Mouse (Mus musculus) yolk sac, embryonic 10.5 days (tissue): Measurements from ENCODE around the gene Secisbp2.
"Not testable (repeated sequence)": the region's sequence is repeated elsewhere in the genome, so short reads cannot be mapped to it uniquely, and the experiment has no call there.

Experiments used
- DNase-seq: peaks from one replicate; pipeline ENCODE4 v3.0.0-alpha.2; 2017; ENCODE audit warnings: low spot score

The Secisbp2 gene

GRCm38 (mm10) chr13:51651408-51652064 lies at the start of gene Secisbp2:
Secisbp2 (plus strand) TSS chr13:51651697.
- peak; percentile 93 for DNase-seq

DNA sequence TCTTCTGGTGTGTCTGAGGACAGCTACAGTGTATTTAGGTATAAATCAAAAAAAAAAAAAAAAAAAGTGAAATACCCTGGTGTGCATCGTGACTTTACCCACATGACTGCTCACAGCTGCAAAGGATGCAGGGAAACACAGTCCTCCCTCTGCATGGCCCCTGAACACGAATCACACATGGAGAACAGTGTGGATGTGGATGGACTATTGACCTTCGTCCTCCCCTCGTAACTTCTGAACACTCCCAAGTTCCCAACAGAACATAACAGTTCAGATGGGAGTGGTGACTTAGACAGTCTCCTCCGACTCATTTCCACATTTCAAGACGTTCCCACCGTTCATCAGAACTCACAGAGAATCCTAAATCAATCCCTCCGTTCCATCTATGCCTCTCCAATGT lies 48.7 kb upstream of the Secisbp2 start:
- no peak for DNase-seq

DNA sequence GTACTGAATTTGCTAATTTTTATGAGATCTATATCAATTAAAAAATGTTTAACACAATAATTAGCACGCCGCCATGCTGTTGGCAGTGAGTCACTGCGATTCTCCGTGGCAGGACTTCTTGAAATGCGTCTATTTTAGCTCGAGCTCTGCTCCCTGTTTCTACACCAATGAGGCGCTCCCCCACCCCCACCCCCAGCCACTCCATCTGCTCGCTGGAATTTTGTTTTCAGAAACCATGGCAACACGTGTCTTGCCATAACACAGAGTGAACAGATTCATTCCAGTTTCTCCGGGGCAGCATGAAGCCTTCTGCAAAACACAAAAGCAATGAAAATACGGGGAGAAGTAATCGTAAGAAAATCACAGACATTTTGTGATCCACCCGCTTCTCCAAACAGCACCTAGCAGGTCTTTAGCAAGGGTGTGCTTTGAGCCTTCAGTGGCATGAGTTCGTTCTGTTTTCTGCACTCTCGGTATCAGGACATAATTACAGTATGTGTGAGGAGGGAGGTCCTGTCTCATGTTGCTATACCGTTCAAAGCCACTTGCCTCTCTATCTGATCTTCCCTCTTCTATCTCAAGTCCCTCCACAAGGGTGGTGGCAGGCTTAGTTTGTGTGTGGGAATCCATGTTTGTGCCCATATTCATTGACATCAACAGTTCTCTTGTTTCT lies 48.1 kb upstream of the Secisbp2 start:
- peak; percentile 54 for DNase-seq

GRCm38 (mm10) chr13:51603894-51604244 lies 47.6 kb upstream of the Secisbp2 start:
- no peak for DNase-seq

DNA sequence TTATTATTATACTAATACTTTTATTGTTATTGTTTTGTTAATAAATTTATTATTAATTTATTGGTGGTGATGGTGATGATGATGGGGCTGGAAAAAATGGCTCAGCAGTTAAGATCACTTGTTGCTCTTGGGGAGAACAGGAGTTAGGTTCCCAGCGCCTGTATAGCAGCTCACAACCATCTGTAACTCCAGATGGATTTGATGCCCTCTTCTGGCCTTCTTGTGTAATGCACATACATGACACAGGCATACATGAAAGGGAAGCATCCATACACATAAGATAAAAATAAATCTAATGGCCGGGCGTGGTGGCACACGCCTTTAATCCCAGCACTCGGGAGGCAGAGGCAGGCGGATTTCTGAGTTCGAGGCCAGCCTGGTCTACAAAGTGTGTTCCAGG lies 42.3 kb upstream of the Secisbp2 start:
- DNase-seq = no peak

DNA sequence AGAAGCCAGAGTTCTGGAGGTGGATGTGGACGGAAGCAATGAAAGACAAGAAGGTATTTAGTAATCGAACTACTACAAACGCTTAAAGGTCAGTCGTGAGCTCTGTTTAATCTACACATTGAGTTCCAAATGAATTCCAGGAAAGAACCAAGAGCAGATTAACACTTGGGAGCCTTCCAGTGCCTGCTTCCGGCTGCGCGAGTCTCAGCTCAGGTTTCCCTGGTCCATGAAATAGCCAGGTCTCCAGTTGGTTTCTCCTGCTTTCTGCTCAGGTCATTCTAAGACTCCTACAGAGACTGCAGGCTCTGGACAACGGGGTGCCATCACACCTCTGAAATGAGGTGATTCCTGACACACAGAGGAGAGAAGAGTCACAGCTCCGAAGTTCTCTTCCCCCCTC lies 40.4 kb upstream of the Secisbp2 start:
- DNase-seq = peak; percentile 17

GRCm38 (mm10) chr13:51611500-51611899 lies 40.0 kb upstream of the Secisbp2 start:
- no peak for DNase-seq

GRCm38 (mm10) chr13:51615815-51616214 lies 35.7 kb upstream of the Secisbp2 start:
- peak; percentile 3 for DNase-seq

GRCm38 (mm10) chr13:51616417-51617044 lies 35.0 kb upstream of the Secisbp2 start:
- no peak for DNase-seq

- DNase-seq = no peak
Observed at GRCm38 (mm10) chr13:51617306-51617705, 34.2 kb upstream of the Secisbp2 start.

GRCm38 (mm10) chr13:51617861-51618260 lies 33.6 kb upstream of the Secisbp2 start:
- DNase-seq = peak; percentile 36

DNA sequence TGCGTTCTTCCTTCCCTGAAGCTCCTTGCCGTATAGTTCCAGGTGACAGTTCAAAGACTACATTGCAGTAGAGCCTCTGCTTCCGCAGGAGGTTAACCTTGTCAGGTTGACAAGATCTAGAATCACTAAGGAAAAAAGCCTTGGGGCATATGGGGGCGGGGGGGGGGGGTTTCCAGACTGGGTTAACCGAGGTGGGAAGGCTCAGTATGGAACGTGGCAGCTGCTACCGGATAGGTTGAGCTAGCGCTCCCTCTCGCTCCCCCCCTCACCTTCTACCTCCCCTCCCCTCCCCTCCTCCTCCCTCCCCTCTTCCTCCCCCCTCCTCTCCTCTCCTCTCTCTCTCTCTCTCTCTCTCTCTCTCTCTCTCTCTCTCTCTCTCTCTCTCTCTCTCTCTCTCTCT lies 32.9 kb upstream of the Secisbp2 start:
- DNase-seq = no peak

GRCm38 (mm10) chr13:51622626-51623025 lies 28.9 kb upstream of the Secisbp2 start:
- DNase-seq = no peak

GRCm38 (mm10) chr13:51623678-51624077 lies 27.8 kb upstream of the Secisbp2 start:
- no peak for DNase-seq

DNA sequence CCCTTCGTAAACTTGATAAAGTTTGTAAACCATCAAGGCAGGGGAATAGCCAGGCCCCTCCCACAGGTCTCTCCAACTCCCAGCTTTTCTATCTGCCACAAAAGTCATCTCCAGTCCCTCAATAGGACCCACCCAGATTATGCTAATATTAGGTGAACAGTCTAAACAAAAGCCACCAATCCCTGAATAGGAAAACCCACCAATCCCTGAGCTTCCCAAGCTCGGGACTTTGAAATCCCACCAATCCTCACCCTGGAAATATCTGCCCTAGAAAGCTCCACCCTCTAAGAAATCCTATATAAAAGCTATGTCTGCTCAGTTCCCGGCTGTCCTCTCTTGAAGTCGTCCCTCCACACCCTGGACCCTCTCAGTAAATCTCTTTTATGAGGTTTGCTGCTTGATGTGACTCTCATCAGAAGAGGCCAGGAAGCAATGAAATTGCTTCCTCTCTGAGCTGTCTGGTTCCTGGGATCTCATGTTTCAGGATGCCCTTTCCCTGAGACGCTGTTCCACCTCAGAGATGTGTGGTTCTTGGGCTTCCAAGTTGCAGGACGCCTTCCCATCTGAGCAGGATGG lies 23.1 kb upstream of the Secisbp2 start:
- no peak for DNase-seq

GRCm38 (mm10) chr13:51631354-51631992 lies 20.0 kb upstream of the Secisbp2 start:
- DNase-seq = no peak

GRCm38 (mm10) chr13:51632560-51633218 lies 18.8 kb upstream of the Secisbp2 start:
- DNase-seq = no peak

- DNase-seq = not testable (repeated sequence)
Observed at GRCm38 (mm10) chr13:51635384-51635783, 16.1 kb upstream of the Secisbp2 start.

- DNase-seq = no peak
Observed at GRCm38 (mm10) chr13:51638958-51639357, 12.5 kb upstream of the Secisbp2 start.

DNA sequence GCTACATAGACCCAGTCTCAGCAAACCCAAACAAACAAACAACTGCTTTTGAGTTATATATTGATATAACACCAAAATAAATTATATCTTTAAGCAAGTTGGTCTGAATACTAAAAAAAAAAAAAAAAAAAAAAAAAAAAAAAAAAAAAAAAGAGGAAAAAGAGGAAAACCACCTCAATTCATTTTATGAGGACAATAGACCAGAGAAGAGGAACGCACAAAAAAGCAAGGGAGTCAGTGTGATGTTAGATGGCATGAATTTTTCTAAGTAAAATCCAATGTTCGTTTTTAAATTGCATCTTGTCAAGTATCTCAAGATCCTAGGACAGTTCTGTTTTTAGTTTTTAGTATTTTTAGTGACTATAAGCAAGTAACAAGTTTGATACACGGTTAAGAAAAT lies 10.1 kb upstream of the Secisbp2 start:
- no peak for DNase-seq

- peak; percentile 70 for DNase-seq
Observed at GRCm38 (mm10) chr13:51642171-51642778, 9.2 kb upstream of the Secisbp2 start.
